Mouse (Mus musculus): ENCODE data around the gene Gjd3. TPM values are rescaled to one million over a fixed set of nuclear protein-coding genes. Genes with fewer than 3 reads are reported as not detected.
"Not testable (repeated sequence)": the region's sequence is repeated elsewhere in the genome, so short reads cannot be mapped to it uniquely, and the experiment has no call there.

Gene Gjd3
- total RNA-seq, 2 experiments from 2014 or later: not detected

DNA sequence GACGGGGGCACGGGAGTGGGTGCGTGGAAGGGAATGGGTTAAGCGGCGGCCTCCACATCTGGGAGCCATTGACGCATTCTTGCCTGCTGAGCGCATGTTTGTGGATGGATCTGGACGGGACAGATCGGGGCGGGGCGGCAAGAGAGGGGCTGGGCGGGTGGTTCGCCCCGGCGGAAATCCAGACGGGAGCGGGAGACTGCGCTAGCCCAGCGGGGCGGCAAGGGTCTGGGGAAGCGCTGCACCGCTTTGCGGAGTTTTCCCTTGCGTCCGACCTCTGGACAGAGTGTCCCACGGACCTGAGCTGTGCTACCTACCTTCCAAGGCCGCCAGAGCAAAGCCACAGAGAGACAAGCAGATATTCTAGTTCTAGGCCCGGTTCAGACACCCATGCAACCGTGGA is 46.6 kb downstream of the Gjd3 start:
- ATAC-seq (ENCODE audit: poor library complexity, severe bottlenecking): no peak

DNA sequence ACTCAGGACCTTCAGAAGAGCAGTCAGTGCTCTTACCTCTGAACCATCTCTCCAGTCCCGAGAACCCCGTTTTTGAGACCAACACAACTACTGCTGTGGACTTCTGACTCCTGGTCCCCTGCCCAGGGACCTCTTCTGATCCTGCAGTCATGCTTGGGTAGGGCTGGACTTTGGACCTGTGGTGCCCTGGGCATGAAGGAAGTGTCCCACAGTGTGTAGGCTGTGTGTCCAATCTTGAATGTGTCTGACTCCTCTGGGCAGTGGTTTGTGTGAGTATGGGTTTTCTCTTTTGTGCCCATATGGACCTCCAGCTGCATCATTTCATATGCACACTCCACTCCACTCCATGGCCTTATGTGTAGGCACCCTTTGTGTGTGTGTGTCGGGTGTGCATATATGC is 47.7 kb downstream of the Gjd3 start:
- ATAC-seq (ENCODE audit: poor library complexity, severe bottlenecking): no peak

DNA sequence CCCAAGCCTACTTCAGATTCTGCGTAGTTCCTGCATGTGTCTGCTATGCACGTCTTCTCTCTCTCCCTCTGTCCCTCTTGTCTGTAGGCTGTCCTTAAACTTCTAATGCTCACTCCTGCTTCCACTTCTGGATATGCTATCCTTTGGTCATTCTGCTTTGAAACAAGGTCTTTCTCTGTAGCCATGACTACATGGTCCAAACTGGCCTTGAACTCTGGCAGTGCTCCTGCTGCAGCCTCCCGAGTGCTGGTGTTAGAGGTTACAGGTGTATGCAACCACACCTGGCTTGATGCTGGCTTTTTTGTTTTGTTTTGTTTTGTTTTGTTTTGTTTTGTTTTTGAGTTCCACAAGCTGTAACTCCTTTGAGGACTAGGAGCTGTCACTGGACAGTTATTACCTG is 48.4 kb downstream of the Gjd3 start:
- no peak for ATAC-seq (ENCODE audit: poor library complexity, severe bottlenecking)

DNA sequence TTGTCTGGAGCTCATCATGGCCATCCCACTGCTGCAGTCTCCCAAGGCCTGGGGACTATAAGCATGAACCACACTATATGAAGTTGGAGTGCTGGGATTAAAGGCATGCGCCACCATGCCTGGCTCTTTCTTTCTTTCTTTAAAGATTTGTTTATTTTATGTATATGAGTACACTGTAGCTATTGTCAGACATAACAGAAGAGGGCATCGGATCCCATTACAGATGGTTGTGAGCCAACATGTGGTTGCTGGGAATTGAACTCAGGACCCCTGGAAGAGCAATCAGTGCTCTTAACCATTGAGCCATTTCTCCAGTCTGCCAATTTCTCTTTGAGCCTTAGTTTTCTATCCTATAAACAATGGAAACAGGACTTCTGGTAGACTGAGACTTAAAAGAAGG is 49.0 kb downstream of the Gjd3 start:
- ATAC-seq (ENCODE audit: poor library complexity, severe bottlenecking): not testable (repeated sequence)

DNA sequence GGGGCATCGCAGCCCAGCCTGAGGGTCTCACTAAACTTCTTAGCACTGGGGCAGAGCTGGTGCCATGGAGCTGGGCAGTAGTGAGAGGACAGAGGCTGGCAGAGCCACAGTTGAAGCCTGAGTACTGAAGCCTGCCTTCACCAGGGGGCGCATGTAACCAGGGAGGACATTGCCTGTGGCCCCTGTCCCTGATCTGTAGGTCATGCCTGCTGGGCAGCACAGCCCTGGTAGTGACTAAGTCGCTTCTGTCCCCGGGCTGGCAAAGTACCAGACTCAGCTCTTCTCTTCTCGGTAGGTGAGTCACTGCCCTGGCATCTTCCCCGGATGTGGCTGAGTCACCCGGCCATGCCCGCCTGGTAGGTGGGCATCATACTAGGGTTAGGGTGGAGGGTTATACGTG is 49.7 kb downstream of the Gjd3 start:
- peak; percentile 65 for ATAC-seq (ENCODE audit: poor library complexity, severe bottlenecking)

DNA sequence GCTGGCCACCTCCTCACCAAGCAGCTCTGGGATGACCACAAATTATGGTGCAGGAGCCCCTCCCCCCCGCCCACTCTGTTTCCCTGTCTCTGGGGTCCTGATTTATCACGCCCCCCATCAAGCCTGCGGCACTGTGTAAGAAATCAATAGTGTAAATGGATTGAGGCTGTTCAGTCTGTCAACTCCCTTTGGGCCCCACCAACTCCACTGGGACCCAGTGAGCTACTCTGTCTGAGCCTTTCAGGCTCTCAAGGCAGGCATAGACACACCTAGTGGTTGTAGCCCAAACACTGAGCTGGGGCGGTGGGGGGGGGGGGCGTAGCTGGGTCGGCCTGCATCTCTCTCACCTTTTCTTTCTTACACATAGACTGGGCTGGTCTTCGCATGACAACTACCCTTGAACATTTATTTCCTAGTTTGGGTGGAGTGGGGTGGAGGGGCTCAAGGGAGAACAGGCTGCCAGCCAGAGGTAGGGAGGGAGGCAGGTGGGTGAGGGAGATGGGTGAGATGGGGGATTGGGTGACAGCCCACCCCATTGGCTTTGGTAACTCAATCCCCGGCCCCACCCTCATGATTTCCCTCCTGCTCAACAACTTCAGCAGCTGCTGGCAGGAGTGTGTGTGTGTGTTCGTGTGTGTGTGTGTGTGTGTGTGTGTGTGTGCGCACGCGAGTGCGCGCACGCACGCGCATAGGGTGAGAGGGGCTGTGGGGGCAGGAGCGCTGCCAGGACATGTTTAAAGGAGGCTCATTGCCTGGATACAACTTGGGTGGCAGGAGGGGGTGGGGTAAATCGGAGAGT is 50.3 kb downstream of the Gjd3 start:
- no peak for ATAC-seq (ENCODE audit: poor library complexity, severe bottlenecking)

Other genes starting within 250 kb of the Gjd3 start
- 10.0 and 11.6 TPM in 2 replicates for gene Thra, start 242.4 kb downstream of the Gjd3 start, total RNA-seq (2015)
- 8.0 and 9.0 TPM in 2 replicates for gene Thra, start 242.4 kb downstream of the Gjd3 start, total RNA-seq (2017)
- gene Nr1d1, start 207.7 kb downstream of the Gjd3 start, total RNA-seq (2015): 0.11 and 0.25 TPM in 2 replicates
- gene Nr1d1, start 207.7 kb downstream of the Gjd3 start, total RNA-seq (2017): 0.12 and 0.37 TPM in 2 replicates
- 73.7 and 74.9 TPM in 2 replicates for gene Msl1, start 187.5 kb downstream of the Gjd3 start, total RNA-seq (2015)
- 111 and 119 TPM in 2 replicates for gene Msl1, start 187.5 kb downstream of the Gjd3 start, total RNA-seq (2017)
- 35.6 and 39.9 TPM in 2 replicates for gene Casc3, start 178.1 kb downstream of the Gjd3 start, total RNA-seq (2015)
- gene Casc3, start 178.1 kb downstream of the Gjd3 start, total RNA-seq (2017): 32.1 and 33.2 TPM in 2 replicates
- 0.25 and 0.49 TPM in 2 replicates for gene Rapgefl1, start 146.2 kb downstream of the Gjd3 start, total RNA-seq (2015)
- gene Rapgefl1, start 146.2 kb downstream of the Gjd3 start, total RNA-seq (2017): 0.51 TPM in 1 of 2 replicates, not detected in the other
- 25.9 and 26.6 TPM in 2 replicates for gene Wipf2, start 119.4 kb downstream of the Gjd3 start, total RNA-seq (2015)
- 4.9 and 7.0 TPM in 2 replicates for gene Wipf2, start 119.4 kb downstream of the Gjd3 start, total RNA-seq (2017)
- 26.4 and 31.3 TPM in 2 replicates for gene Cdc6, start 75.2 kb downstream of the Gjd3 start, total RNA-seq (2015)
- 26.5 and 27.5 TPM in 2 replicates for gene Cdc6, start 75.2 kb downstream of the Gjd3 start, total RNA-seq (2017)
- 124 and 125 TPM in 2 replicates for gene Rara, start 55.2 kb downstream of the Gjd3 start, total RNA-seq (2015)
- gene Rara, start 55.2 kb downstream of the Gjd3 start, total RNA-seq (2017): 38.8 and 43.3 TPM in 2 replicates
- 299 and 310 TPM in 2 replicates for gene Top2a, start 41.2 kb upstream of the Gjd3 start, total RNA-seq (2015)
- 694 and 703 TPM in 2 replicates for gene Top2a, start 41.2 kb upstream of the Gjd3 start, total RNA-seq (2017)
- gene Igfbp4, start 58.2 kb upstream of the Gjd3 start, total RNA-seq (2015): 16.0 and 17.3 TPM in 2 replicates
- gene Igfbp4, start 58.2 kb upstream of the Gjd3 start, total RNA-seq (2017): 31.3 and 33.3 TPM in 2 replicates
- 7.4 and 8.6 TPM in 2 replicates for gene Tns4, start 106.3 kb upstream of the Gjd3 start, total RNA-seq (2015)
- 4.1 and 4.6 TPM in 2 replicates for gene Tns4, start 106.3 kb upstream of the Gjd3 start, total RNA-seq (2017)
- 0.39 and 0.45 TPM in 2 replicates for gene Ccr7, start 172.1 kb upstream of the Gjd3 start, total RNA-seq (2015)
- 0.18 TPM in 1 of 2 replicates, not detected in the other for gene Ccr7, start 172.1 kb upstream of the Gjd3 start, total RNA-seq (2017)
- gene Smarce1, start 248.0 kb upstream of the Gjd3 start, total RNA-seq (2015): 59.4 and 72.9 TPM in 2 replicates
- 177 and 179 TPM in 2 replicates for gene Smarce1, start 248.0 kb upstream of the Gjd3 start, total RNA-seq (2017)